Mouse (Mus musculus) intestine, embryonic 14.5 days (tissue): ENCODE measurements around the gene Gm20741. TPM values are rescaled to one million over a fixed set of nuclear protein-coding genes. Genes with fewer than 3 reads are reported as not detected.

ENCODE experiments used
- ATAC-seq: fragments of 200-750 bp; cut with Nextera tagmentation; replicated peaks from 2 replicates; pipeline ENCODE4 v1.8.0; 2017; ENCODE audit warnings: low read depth, moderate number of reproducible peaks, moderate TSS enrichment, moderate library complexity; ENCODE audit not compliant: low FRiP score, low TSS enrichment
- DNase-seq: peaks from one replicate; pipeline ENCODE4 v3.0.0-alpha.2; 2018; ENCODE audit warnings: low spot score
- H3K27ac ChIP-seq: fragments of 300-500 bp; sonication (generic); 2 replicates; pipeline ENCODE4 v1.5.1; 2014; ENCODE audit warnings: low read depth, mild to moderate bottlenecking, control low read depth
- H3K27me3 ChIP-seq: fragments of 300-500 bp; sonication (generic); replicated peaks from 2 replicates; pipeline ENCODE4 v1.6.1; 2014; ENCODE audit warnings: low read length, control low read depth; ENCODE audit not compliant: control insufficient read depth, insufficient read depth
- H3K36me3 ChIP-seq: fragments of 300-500 bp; sonication (generic); 2 replicates; pipeline ENCODE4 v1.6.1; 2014; ENCODE audit warnings: low read length, control low read depth; ENCODE audit not compliant: control insufficient read depth, insufficient read depth
- H3K4me1 ChIP-seq: fragments of 300-500 bp; sonication (generic); replicated peaks from 2 replicates; pipeline ENCODE4 v1.6.1; 2014; ENCODE audit warnings: low read length, control low read depth, mixed read lengths; ENCODE audit not compliant: control insufficient read depth, insufficient read depth
- H3K4me2 ChIP-seq: fragments of 300-500 bp; sonication (generic); 2 replicates; pipeline ENCODE4 v1.6.1; 2014; ENCODE audit warnings: low read length
- H3K4me3 ChIP-seq: fragments of 300-500 bp; sonication (generic); 2 replicates; pipeline ENCODE4 v1.5.1; 2014; ENCODE audit warnings: low read depth, low read length, control low read depth, mixed read lengths
- H3K9ac ChIP-seq: fragments of 300-500 bp; sonication (generic); 2 replicates; pipeline ENCODE4 v1.6.1; 2014; ENCODE audit warnings: mild to moderate bottlenecking, low read length
- H3K9me3 ChIP-seq: fragments of 300-500 bp; sonication (generic); 2 replicates; pipeline ENCODE4 v1.6.1; 2016; ENCODE audit warnings: low read length, control low read depth; ENCODE audit not compliant: control insufficient read depth
- WGBS: fragments of 180-500 bp; shearing (Covaris S2); extraction: QIAGEN DNeasy Blood & Tissue Kit; methylation state at CpG from one replicate; pipeline ENCODE4 v1.1.7; 2014; 5-methylcytosine and 5-hydroxymethylcytosine counted together
- polyA plus RNA-seq: library from polyadenylated mRNA; unstranded; fragments of >200 nt; fragmentation: Nextera tagmentation; extraction: Ambion mirVana; gene quantifications from 2 replicates; pipeline ENCODE4 v1.2.1, GENCODE M21; 2014

Gm20741 gene
- polyA plus RNA-seq, 1 experiment from 2014 or later, result not detected

DNA sequence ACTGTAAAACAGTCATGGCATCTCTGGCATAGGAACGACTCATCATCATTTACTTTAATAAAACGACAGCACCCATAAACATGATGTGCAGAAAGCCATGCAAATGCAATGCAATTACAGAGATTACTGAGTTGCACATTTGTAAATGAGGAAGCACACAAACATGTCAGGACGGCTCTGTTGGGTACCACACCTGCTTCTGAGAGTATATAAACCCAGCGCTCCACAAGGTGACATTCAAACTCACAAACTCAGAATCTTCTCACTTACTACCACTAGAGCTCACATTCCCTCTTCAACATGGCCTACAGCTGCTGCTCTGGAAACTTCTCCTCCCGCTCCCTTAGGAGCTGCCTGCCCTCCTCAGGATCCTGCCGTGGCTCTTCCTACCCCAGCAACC, 34.4 kb downstream of the Gm20741 start, which contains the start of gene Gm5965:
Gm5965 (plus strand) TSS at position 301 of the 400 bp plus-strand sequence.
- no peak for DNase-seq
- H3K27me3 ChIP-seq, result no peaks in the 10 kb centered on the region
- no peaks in the 10 kb centered on the region for H3K4me1 ChIP-seq
- no peak within 1 kb of the TSS for H3K4me2 ChIP-seq
- H3K36me3 ChIP-seq, result no peaks in the 10 kb centered on the region
- H3K27ac ChIP-seq, result no peak within 1 kb of the TSS
- no peaks in the 10 kb centered on the region for H3K9me3 ChIP-seq
- H3K9ac ChIP-seq, result no peak within 1 kb of the TSS
- 89% methylated on average over 5 of the region's 6 CpGs for WGBS
- no peak within 1 kb of the TSS for H3K4me3 ChIP-seq
- ATAC-seq, result no peak

DNA sequence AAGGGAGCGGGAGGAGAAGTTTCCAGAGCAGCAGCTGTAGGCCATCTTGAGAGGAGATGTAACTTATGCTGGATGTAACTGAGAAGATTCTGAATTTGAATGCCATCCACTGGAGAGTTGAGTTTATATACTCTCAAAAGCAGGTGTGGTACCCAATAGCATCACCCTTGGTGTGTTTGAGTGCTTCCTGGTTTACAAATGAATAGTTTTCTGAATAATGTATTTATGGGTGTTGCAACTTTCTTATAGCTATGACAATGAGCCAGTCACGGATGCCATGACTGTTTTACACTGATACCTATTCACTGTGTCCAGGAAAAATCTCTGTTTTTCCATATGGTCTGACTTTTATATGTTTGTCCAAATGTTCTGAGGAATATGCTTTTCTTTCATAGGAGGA, 37.9 kb downstream of the Gm20741 start, which contains the start of gene 2310057N15Rik:
2310057N15Rik (minus strand) TSS at position 101 of the 400 bp plus-strand sequence.
- Histone ChIP-seq H3K4me3 (no peak within 1 kb of the TSS), H3K9me3 (no peaks in the 10 kb centered on the region), H3K36me3 (no peaks in the 10 kb centered on the region), H3K27ac (no peak within 1 kb of the TSS), H3K27me3 (no peaks in the 10 kb centered on the region), H3K9ac (no peak within 1 kb of the TSS), H3K4me1 (no peaks in the 10 kb centered on the region), H3K4me2 (no peak within 1 kb of the TSS)
- 89% methylated on average over 2 of the region's 2 CpGs for WGBS
- DNase-seq, result no peak
- ATAC-seq, result no peak

Other genes starting within 250 kb of the Gm20741 start
- 42.0 and 49.3 TPM in 2 replicates for gene Cldn8, start 249.0 kb downstream of the Gm20741 start, polyA plus RNA-seq
- not detected in 2 replicates for gene Krtap24-1, start 199.9 kb downstream of the Gm20741 start, polyA plus RNA-seq
- not detected in 2 replicates for gene 2310079G19Rik, start 184.6 kb downstream of the Gm20741 start, polyA plus RNA-seq
- not detected in 2 replicates for gene Krtap26-1, start 164.4 kb downstream of the Gm20741 start, polyA plus RNA-seq
- gene Krtap27-1, start 140.5 kb downstream of the Gm20741 start, polyA plus RNA-seq, result not detected in 2 replicates
- not detected in 2 replicates for gene 2310061N02Rik, start 104.3 kb downstream of the Gm20741 start, polyA plus RNA-seq
- gene Krtap13-1, start 83.4 kb downstream of the Gm20741 start, polyA plus RNA-seq, result not detected in 2 replicates
- gene Krtap13, start 60.6 kb downstream of the Gm20741 start, polyA plus RNA-seq, result not detected in 2 replicates
- gene 2310034C09Rik, start 53.4 kb downstream of the Gm20741 start, polyA plus RNA-seq, result not detected in 2 replicates
- gene 2310057N15Rik, start 38.0 kb downstream of the Gm20741 start, polyA plus RNA-seq, result not detected in 2 replicates
- gene Gm5965, start 34.3 kb downstream of the Gm20741 start, polyA plus RNA-seq, result not detected in 2 replicates
- gene Krtap15, start 8.0 kb upstream of the Gm20741 start, polyA plus RNA-seq, result not detected in 2 replicates
- not detected in 2 replicates for gene Krtap14, start 13.9 kb upstream of the Gm20741 start, polyA plus RNA-seq
- gene Krtap19-1, start 57.2 kb upstream of the Gm20741 start, polyA plus RNA-seq, result not detected in 2 replicates
- not detected in 2 replicates for gene Krtap19-2, start 62.0 kb upstream of the Gm20741 start, polyA plus RNA-seq
- gene Krtap19-3, start 65.8 kb upstream of the Gm20741 start, polyA plus RNA-seq, result not detected in 2 replicates
- gene Krtap19-4, start 72.9 kb upstream of the Gm20741 start, polyA plus RNA-seq, result not detected in 2 replicates
- not detected in 2 replicates for gene Krtap19-5, start 84.2 kb upstream of the Gm20741 start, polyA plus RNA-seq
- gene Krtap19-9b, start 120.0 kb upstream of the Gm20741 start, polyA plus RNA-seq, result not detected in 2 replicates
- gene Krtap16-3, start 150.7 kb upstream of the Gm20741 start, polyA plus RNA-seq, result not detected in 2 replicates
- gene Krtap22-2, start 198.5 kb upstream of the Gm20741 start, polyA plus RNA-seq, result not detected in 2 replicates
- gene Gm10229, start 203.1 kb upstream of the Gm20741 start, polyA plus RNA-seq, result not detected in 2 replicates
- gene Krtap6-1, start 219.5 kb upstream of the Gm20741 start, polyA plus RNA-seq, result not detected in 2 replicates
- gene Gm10228, start 229.3 kb upstream of the Gm20741 start, polyA plus RNA-seq, result not detected in 2 replicates
- gene Krtap6-5, start 235.7 kb upstream of the Gm20741 start, polyA plus RNA-seq, result not detected in 2 replicates